Mouse (Mus musculus) testis, postnatal 10 days (tissue): ENCODE data around the gene Ddx55.
A peak's percentile ranks its signal among the peaks of the same experiment; 100 is the strongest.
"Not testable (repeated sequence)": the region's sequence is repeated elsewhere in the genome, so short reads cannot be mapped to it uniquely, and the experiment has no call there.

Experiments used
- DNase-seq: peaks from one replicate; pipeline ENCODE4 v3.0.0; 2021; ENCODE audit warnings: low spot score

Ddx55 gene

GRCm38 (mm10) chr5:124538813-124539792 is 13.6 kb upstream of the Ddx55 start:
- no peak for DNase-seq

GRCm38 (mm10) chr5:124539905-124540304 is 12.8 kb upstream of the Ddx55 start:
- no peak for DNase-seq

GRCm38 (mm10) chr5:124540383-124540786 is 12.3 kb upstream of the Ddx55 start, which contains the start of gene Tmed2:
Gene Tmed2 (plus strand): TSS chr5:124540695.
- peak; percentile 94 for DNase-seq

GRCm38 (mm10) chr5:124540905-124541601 is 11.6 kb upstream of the Ddx55 start:
- peak; percentile 88 for DNase-seq

GRCm38 (mm10) chr5:124541602-124541973 is 11.1 kb upstream of the Ddx55 start:
- DNase-seq = no peak

- not testable (repeated sequence) for DNase-seq
These were observed 1.9 kb upstream of the Ddx55 start for GRCm38 (mm10) chr5:124550737-124551136.

GRCm38 (mm10) chr5:124551349-124552093 is 1.1 kb upstream of the Ddx55 start:
- peak; percentile 11 for DNase-seq

- peak; percentile 27 for DNase-seq
These were observed 581 bp upstream of the Ddx55 start for GRCm38 (mm10) chr5:124552094-124552472.

- DNase-seq = no peak
These were observed 943 bp downstream of the Ddx55 start for GRCm38 (mm10) chr5:124553607-124554006.

- DNase-seq = no peak
These were observed 2.5 kb downstream of the Ddx55 start for GRCm38 (mm10) chr5:124555145-124555544.

GRCm38 (mm10) chr5:124571068-124571467 is 18.4 kb downstream of the Ddx55 start:
- no peak for DNase-seq

- DNase-seq = no peak
These were observed 22.8 kb downstream of the Ddx55 start for GRCm38 (mm10) chr5:124575467-124575866.

GRCm38 (mm10) chr5:124578633-124579317 is 26.1 kb downstream of the Ddx55 start, which contains the start of the genes Eif2b1 and Gtf2h3:
Gene Eif2b1 (minus strand): TSS chr5:124579131.
Gene Gtf2h3 (plus strand): TSS chr5:124579140.
- peak; percentile 97 for DNase-seq

- DNase-seq = no peak
These were observed 29.9 kb downstream of the Ddx55 start for GRCm38 (mm10) chr5:124582515-124582914.

- no peak for DNase-seq
These were observed 40.1 kb downstream of the Ddx55 start for GRCm38 (mm10) chr5:124592768-124593167.

- peak; percentile 94 for DNase-seq
These were observed 45.8 kb downstream of the Ddx55 start for GRCm38 (mm10) chr5:124598224-124599174.

- not testable (repeated sequence) for DNase-seq
These were observed 47.1 kb downstream of the Ddx55 start for GRCm38 (mm10) chr5:124599726-124600125.

- peak; percentile 71 for DNase-seq
These were observed 49.7 kb downstream of the Ddx55 start for GRCm38 (mm10) chr5:124602349-124602748.

- DNase-seq = no peak
These were observed 51.6 kb downstream of the Ddx55 start for GRCm38 (mm10) chr5:124604296-124604695.

- DNase-seq = no peak
These were observed 52.5 kb downstream of the Ddx55 start for GRCm38 (mm10) chr5:124605041-124605622.
